Mouse (Mus musculus): ENCODE measurements at regions not wholly inside any gene's neighbourhood (a gene's known extent, or its start where the extent isn't known, plus 50 kb on each side); places are given as distances from the start of the nearest gene placed in this dataset.

DNA sequence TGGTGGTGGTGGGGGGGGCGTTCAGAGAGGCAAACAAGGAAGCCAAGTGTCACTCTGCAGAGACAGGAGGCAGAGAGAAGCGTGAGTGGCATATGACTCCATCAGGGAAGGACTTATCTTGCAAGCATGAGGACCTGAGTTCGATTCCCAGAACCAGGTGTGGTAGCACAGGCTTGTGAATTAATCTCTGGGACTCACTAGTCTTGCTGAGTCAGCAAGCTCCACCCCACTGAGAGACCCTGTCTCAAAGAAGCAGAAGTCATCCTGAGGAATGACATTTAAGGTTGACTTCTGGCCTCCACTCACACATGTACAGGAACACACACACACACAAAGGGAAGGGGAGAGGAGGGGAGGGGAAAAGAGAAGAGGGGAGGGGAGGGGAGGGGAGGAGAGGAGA is 156.5 kb downstream of the Rplp1 start:
- TF ChIP-seq CTCF (IDR thresholded peaks at IDR 0.05; ENCODE audit: low read depth), result no peak
- no peak for TF ChIP-seq EP300 (IDR thresholded peaks at IDR 0.05; ENCODE audit: low read depth)
